Mouse (Mus musculus) liver, embryonic 15.5 days (tissue): ENCODE measurements around the gene Phc2. TPM values are rescaled to one million over a fixed set of nuclear protein-coding genes. Genes with fewer than 3 reads are reported as not detected.

Experiments
- ATAC-seq: fragments of 200-750 bp; cut with Nextera tagmentation; 2 replicates; pipeline ENCODE4 v1.8.0; 2017; ENCODE audit warnings: moderate number of reproducible peaks, mild to moderate bottlenecking, moderate library complexity; ENCODE audit not compliant: insufficient read depth
- H3K27ac ChIP-seq: fragments of 300-500 bp; sonication (generic); replicated peaks from 2 replicates; pipeline ENCODE4 v1.5.1; 2015; ENCODE audit warnings: mild to moderate bottlenecking, inconsistent platforms
- H3K27me3 ChIP-seq: fragments of 300-500 bp; sonication (generic); 2 replicates; pipeline ENCODE4 v1.6.1; 2015; ENCODE audit warnings: mild to moderate bottlenecking, inconsistent platforms
- H3K36me3 ChIP-seq: fragments of 300-500 bp; sonication (generic); replicated peaks from 2 replicates; pipeline ENCODE4 v1.6.1; 2015; ENCODE audit warnings: moderate library complexity, mild to moderate bottlenecking, inconsistent platforms
- H3K4me1 ChIP-seq: fragments of 300-500 bp; sonication (generic); replicated peaks from 2 replicates; pipeline ENCODE4 v1.6.1; 2015; ENCODE audit warnings: inconsistent platforms
- H3K4me2 ChIP-seq: fragments of 300-500 bp; sonication (generic); 2 replicates; pipeline ENCODE4 v1.6.1; 2015; ENCODE audit warnings: moderate library complexity, mild to moderate bottlenecking, inconsistent platforms
- H3K4me3 ChIP-seq: fragments of 300-500 bp; sonication (generic); replicated peaks from 2 replicates; pipeline ENCODE4 v1.5.1; 2015; ENCODE audit warnings: mild to moderate bottlenecking, inconsistent platforms
- H3K9ac ChIP-seq: fragments of 300-500 bp; sonication (generic); 2 replicates; pipeline ENCODE4 v1.6.1; 2015; ENCODE audit warnings: moderate library complexity, mild to moderate bottlenecking, inconsistent platforms
- H3K9me3 ChIP-seq: fragments of 300-500 bp; sonication (generic); replicated peaks from 2 replicates; pipeline ENCODE4 v1.6.1; 2016; ENCODE audit warnings: inconsistent platforms
- WGBS: fragments of 180-500 bp; shearing (Covaris S2); methylation state at CpG from one replicate; pipeline ENCODE4 v1.1.7; 2015; ENCODE audit warnings: mixed read lengths; ENCODE audit not compliant: insufficient replicate concordance; 5-methylcytosine and 5-hydroxymethylcytosine counted together
- polyA plus RNA-seq: library from polyadenylated mRNA; unstranded; fragments of >200 nt; fragmentation: Nextera tagmentation; extraction: Ambion mirVana; gene quantifications from 2 replicates; pipeline ENCODE4 v1.2.1, GENCODE M21; 2015

Gene Phc2
- polyA plus RNA-seq, 1 experiment from 2014 or later, result 14.3 TPM

DNA sequence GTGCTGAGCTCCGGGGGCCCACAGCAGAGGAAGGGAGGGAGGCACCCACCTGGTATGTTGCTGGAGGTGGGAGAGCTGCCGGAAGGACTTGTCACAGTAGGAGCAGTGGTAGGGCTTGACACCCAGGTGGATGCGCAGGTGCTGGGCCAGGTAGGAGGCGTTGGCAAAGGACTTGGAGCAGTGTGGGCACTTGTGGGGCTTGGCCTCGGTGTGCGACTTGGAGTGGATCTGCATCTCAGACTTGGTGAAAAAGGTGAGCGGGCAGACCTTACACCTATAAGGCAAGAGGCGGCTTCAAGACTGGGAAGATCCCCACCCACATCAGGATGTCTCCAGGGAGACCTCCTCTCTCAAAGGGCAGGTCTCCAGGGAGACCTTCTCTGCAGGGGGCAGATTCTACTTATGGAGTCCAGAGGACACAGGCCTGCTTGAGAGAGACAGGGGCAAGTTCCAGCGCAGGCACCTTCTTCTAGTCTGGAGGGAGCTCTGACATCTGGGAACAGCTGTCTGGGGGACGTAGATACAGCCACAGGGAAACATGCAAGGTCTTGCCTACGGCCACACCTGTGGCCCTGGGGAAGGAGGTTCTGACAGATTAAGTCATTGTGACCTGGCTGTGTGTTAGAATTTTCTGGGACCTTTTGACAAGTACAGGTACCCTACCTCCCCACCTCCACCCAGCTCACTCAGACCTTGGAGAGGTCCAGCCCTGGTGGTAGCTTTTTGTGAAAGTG is 131.6 kb downstream of the Phc2 start:
- no peak overlapping the region for H3K4me3 ChIP-seq
- no peak for ATAC-seq
- WGBS, result 82% methylated on average over 11 of the region's 11 CpGs
- H3K9ac ChIP-seq, result no peak overlapping the region
- peaks cover 25% of the 10 kb centered on the region for H3K4me1 ChIP-seq
- no peaks in the 10 kb centered on the region for H3K27me3 ChIP-seq
- H3K36me3 ChIP-seq, result peaks cover 63% of the 10 kb centered on the region
- no peak overlapping the region for H3K4me2 ChIP-seq
- no peak overlapping the region for H3K27ac ChIP-seq
- H3K9me3 ChIP-seq, result no peaks in the 10 kb centered on the region

DNA sequence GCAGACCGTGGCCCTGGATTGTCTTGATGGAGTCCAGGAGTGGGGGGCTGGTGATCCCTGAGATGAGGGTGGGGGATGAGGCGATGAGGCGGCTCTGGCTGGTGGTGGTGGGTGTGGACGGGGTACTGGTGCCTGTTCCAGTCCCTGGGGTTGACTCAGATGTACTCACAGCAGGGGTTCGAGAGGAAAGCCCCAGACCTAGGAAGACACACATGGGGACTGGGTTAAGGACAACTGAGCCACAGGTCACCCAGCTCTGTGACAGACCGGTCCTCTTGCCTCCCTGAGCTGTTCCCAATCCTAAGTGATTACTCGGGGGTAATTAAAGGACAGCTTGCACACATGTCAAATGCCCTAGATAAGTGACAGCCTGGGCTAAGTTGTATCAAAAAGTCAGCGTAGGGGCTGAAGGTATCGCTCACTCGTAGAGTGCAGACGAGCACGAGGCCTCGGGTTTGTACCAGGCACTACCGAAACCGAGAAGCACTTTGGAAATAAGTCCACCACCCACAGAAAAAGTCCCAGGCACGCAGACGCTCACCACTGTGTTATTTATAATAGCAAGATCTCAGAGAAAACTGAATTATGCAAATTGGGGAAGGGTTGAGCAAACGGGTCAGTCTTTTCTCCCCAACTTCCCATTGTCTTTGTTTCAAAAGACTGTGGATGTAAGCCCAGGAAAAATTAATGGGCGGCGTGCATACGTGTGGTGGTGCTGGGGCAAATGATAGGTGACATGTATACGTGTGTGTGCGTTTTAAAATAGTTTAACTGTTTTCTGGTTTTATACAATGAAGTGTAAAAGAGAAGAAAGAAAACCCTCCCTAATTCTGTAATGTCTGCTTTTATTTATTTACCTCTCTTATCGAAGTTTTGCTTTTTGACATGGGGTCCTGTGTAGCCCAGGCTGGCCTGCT is 132.8 kb downstream of the Phc2 start:
- 80% methylated on average over 24 of the region's 24 CpGs for WGBS
- H3K27me3 ChIP-seq, result no peaks in the 10 kb centered on the region
- H3K4me3 ChIP-seq, result no peak overlapping the region
- no peak overlapping the region for H3K9ac ChIP-seq
- no peak for ATAC-seq
- no peak overlapping the region for H3K4me2 ChIP-seq
- H3K4me1 ChIP-seq, result peaks cover 20% of the 10 kb centered on the region
- H3K36me3 ChIP-seq, result peaks cover 55% of the 10 kb centered on the region
- H3K9me3 ChIP-seq, result no peaks in the 10 kb centered on the region
- H3K27ac ChIP-seq, result no peak overlapping the region

DNA sequence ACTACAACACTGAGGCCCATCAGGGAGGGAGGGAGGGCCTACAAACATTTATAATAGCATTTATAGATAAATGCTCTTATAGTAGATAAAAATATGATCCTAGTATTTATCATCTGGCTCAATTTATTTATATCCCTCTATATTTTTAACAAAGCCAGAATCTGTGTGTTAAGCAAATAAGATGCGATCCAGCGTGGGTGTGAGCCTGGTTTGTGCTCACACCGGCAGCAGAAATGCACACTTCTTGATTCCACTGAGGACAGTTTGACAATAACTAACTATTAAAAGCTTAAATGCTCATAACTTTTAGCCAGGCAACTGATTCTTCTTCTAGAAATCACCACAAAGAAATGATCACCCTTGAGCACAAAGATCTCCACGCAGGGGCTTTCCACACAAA is 133.6 kb downstream of the Phc2 start:
- Histone ChIP-seq H3K27me3 (no peaks in the 10 kb centered on the region), H3K4me3 (no peak overlapping the region), H3K4me2 (no peak overlapping the region), H3K9ac (no peak overlapping the region), H3K4me1 (peaks cover 12% of the 10 kb centered on the region), H3K36me3 (peaks cover 47% of the 10 kb centered on the region), H3K27ac (no peak overlapping the region), H3K9me3 (no peaks in the 10 kb centered on the region)
- no peak for ATAC-seq
- WGBS, result 85% methylated on average over 4 of the region's 4 CpGs

DNA sequence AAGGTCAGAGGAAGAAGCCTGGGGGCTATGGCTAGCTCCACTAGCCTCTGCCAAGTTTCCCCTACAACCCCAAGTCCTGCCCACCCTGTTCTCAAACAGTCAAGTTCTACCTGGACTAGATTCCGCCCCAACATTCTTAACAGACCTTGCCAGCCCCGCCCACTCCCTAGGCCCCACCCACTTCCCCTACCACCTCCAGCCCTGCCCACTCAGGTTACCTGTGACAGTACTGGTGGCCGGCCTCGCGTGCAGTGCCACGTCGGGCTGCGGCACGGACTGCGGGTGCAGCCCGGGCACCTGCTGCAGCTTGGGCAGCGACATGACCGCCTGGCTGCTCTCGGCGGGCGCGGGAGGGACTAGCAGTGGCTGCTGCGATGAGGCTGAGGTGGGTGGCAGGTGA is 135.1 kb downstream of the Phc2 start:
- ATAC-seq, result no peak
- peaks cover 23% of the 10 kb centered on the region for H3K4me1 ChIP-seq
- H3K4me3 ChIP-seq, result peak overlapping the region; percentile 37
- no peak overlapping the region for H3K27ac ChIP-seq
- no peak overlapping the region for H3K9ac ChIP-seq
- 74% methylated on average over 18 of the region's 18 CpGs for WGBS
- no peaks in the 10 kb centered on the region for H3K27me3 ChIP-seq
- H3K4me2 ChIP-seq, result peak overlapping the region; percentile 51
- H3K9me3 ChIP-seq, result no peaks in the 10 kb centered on the region
- peaks cover 34% of the 10 kb centered on the region for H3K36me3 ChIP-seq

DNA sequence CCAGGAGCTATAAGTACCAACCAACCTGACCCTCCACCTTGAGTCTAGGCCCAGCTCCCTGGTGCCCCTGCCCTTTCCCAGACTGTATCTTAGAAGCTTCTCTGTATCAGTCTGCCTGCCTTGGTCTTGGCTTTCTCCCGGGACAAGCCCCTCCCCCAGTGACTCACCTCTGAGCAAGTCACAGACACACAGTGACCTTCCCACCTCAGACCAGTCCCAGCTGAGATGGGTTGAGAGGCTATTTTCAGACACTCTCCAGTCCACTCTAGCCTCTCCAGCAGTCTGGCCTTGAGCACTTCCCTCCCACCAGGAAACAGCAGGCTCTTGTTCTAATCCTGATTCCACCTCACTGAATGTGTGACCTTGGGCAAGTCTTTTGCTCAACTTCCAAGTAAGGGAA is 139.2 kb downstream of the Phc2 start:
- H3K9ac ChIP-seq, result no peak overlapping the region
- H3K27ac ChIP-seq, result no peak overlapping the region
- H3K36me3 ChIP-seq, result 0 out of 2 replicates have a peak, but pooled peaks cover 5% of the 10 kb centered on the region
- H3K4me1 ChIP-seq, result peaks cover 52% of the 10 kb centered on the region
- ATAC-seq, result no peak
- no peak overlapping the region for H3K4me3 ChIP-seq
- no peaks in the 10 kb centered on the region for H3K27me3 ChIP-seq
- WGBS, result 28% methylated on average over 1 of the region's 1 CpGs
- no peaks in the 10 kb centered on the region for H3K9me3 ChIP-seq
- H3K4me2 ChIP-seq, result no peak overlapping the region

DNA sequence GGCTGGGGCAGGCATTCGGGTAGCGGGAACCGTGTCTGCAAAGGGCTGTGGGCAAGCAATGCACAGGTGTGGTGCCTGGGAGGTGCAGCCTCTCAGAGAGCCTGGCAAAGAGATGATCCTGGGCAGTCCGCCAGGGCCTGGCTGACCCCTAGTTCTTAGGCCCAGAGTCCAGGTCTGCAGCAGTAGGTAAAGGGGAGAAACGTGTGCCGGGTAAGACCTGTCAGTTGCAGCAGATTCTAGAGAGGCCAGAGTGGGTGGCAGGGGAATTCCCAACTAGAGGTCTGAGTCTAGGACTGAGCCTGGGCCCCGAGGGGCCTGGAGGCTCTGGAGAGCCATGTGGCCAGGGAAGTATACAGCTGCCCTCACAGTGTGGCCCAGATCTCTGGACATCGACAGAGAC is 139.7 kb downstream of the Phc2 start:
- H3K27ac ChIP-seq, result no peak overlapping the region
- peaks cover 55% of the 10 kb centered on the region for H3K4me1 ChIP-seq
- 74% methylated on average over 8 of the region's 8 CpGs for WGBS

DNA sequence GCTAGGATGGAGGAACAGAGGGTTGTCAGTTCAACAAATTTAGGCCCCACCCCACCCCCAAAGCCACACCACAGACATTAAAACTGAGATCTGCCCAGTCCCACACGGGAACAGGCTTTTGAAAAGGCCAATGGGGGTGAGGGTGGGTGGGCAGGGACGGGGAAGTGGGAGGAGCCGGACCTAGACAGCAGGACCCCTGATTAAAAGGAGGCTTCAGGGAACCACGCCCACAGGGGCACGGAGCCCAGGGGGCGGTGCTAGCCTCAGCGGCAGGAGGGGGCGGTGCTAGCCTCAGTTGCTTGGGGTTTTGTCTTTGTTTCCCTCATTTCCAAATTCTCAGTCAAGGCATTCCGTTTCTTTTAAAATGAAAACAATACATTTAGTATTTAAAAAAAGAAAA is 141.1 kb downstream of the Phc2 start:
- Histone ChIP-seq H3K27ac (no peak overlapping the region), H3K9ac (no peak overlapping the region), H3K9me3 (no peaks in the 10 kb centered on the region), H3K27me3 (no peaks in the 10 kb centered on the region), H3K4me2 (peak overlapping the region; percentile 32), H3K36me3 (no peaks in the 10 kb centered on the region), H3K4me1 (peaks cover 46% of the 10 kb centered on the region), H3K4me3 (no peak overlapping the region)
- no peak for ATAC-seq
- 9% methylated on average over 9 of the region's 9 CpGs for WGBS

More for the DNA sequence above, 139.7 kb downstream of the Phc2 start:
- no peak for ATAC-seq
- H3K4me2 ChIP-seq, result no peak overlapping the region
- 0 out of 2 replicates have a peak, but pooled peaks cover 5% of the 10 kb centered on the region for H3K36me3 ChIP-seq
- H3K4me3 ChIP-seq, result no peak overlapping the region
- no peaks in the 10 kb centered on the region for H3K27me3 ChIP-seq
- H3K9me3 ChIP-seq, result no peaks in the 10 kb centered on the region
- no peak overlapping the region for H3K9ac ChIP-seq

DNA sequence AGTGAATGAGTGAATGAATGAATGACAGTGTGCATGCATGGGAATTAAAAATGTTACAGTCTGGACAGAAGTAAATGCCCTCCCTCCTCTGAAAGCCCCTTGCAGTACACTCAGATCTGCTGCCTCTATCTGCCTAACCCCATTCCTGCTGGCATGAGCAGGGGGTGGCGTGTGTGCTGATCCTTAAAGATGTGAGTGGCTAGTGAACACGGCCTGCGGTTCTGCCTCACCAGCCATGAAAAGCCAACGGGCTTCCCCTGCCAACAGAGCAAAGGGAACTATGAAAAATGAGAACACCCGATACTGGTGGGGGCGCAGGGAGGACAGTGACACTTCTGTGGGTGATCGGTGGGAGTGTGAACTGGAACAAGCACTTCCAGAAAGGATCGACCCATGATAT is 142.3 kb downstream of the Phc2 start:
- Histone ChIP-seq H3K36me3 (no peaks in the 10 kb centered on the region), H3K9me3 (no peaks in the 10 kb centered on the region), H3K4me2 (no peak overlapping the region), H3K4me1 (peaks cover 48% of the 10 kb centered on the region), H3K4me3 (no peak overlapping the region), H3K9ac (no peak overlapping the region), H3K27me3 (no peaks in the 10 kb centered on the region), H3K27ac (no peak overlapping the region)
- WGBS, result 53% methylated on average over 8 of the region's 8 CpGs
- no peak for ATAC-seq

DNA sequence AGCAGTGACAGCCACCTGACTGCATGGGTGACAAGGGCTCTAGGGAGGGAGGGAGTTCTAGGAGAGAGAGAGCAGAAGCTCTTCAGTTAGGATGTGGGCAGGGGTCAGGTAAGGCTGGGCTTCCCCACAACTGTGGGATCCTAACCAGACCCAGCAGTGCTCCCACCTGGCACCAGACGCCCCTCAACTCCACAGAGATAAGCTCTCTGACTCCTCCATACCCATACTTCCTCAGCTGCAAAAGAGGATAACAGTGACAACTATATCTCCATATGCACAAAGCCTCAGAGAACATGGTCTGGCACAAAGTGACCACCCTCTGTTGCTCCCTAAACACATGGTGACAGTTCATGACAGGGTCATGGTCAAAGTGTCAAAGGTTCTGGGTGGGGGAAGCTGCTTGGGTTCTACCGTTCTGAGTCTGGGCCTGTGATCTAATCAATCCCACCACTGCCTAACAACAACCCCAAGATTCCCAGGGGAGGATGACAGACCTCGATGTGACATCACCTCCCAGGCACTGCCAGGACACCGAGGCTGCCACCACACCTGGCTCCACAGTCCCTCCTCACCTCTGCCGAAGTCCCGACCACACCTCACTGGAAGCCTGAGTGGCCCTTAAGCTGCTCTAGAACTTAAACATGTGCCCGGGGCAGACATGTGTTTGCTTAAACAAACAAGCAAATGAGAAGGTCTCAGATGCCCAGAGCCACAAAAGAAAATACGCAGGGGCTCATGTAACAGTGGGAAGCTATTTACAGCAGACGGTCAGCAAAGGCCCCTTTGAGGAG is 147.4 kb downstream of the Phc2 start:
- Histone ChIP-seq H3K9ac (no peak overlapping the region), H3K27ac (no peak overlapping the region), H3K36me3 (no peaks in the 10 kb centered on the region), H3K4me2 (no peak overlapping the region), H3K4me3 (no peak overlapping the region), H3K4me1 (peaks cover 56% of the 10 kb centered on the region), H3K27me3 (no peaks in the 10 kb centered on the region), H3K9me3 (no peaks in the 10 kb centered on the region)
- no peak for ATAC-seq
- WGBS, result 47% methylated on average over 9 of the region's 9 CpGs
